Comparison of ENCODE assay signal across 8 mouse cellular contexts in genomic region chr15:81072748-81073147, GRCm38 (mm10).
DNase-seq lines count a peak whose midpoint lies in the region; ATAC-seq and TF ChIP-seq lines count a peak whose summit lies in the region.
"Had no signal": no experiment of that assay in that cellular context is flagged by ENCODE, and none has a peak within 500 bp of the region (broad histone marks: within the 10 kb centered on the region; RNA-seq: fewer than 3 reads in every experiment).

No protein-coding gene starts in this region.

- H3K27me3 ChIP-seq in liver, embryonic 11.5 days (replicated peaks; ENCODE audit: control insufficient read depth, insufficient read depth, low read length) = no peaks in the 10 kb centered on the region
- H3K27me3 ChIP-seq in stomach, postnatal 0 days (ENCODE audit: control insufficient read depth, insufficient read depth, low read length) = no peaks in the 10 kb centered on the region
- H3K27me3 ChIP-seq: lung, embryonic 15.5 days had no signal

- H3K36me3 ChIP-seq in liver, embryonic 11.5 days (ENCODE audit: control insufficient read depth, insufficient read depth, low read length) = no peaks in the 10 kb centered on the region
- no peaks in the 10 kb centered on the region for H3K36me3 ChIP-seq in stomach, postnatal 0 days (ENCODE audit: control insufficient read depth, insufficient read depth, low read length)

- no peak overlapping the region for H3K9ac ChIP-seq in liver, embryonic 11.5 days (ENCODE audit: low read depth, low read length)
- no peak overlapping the region for H3K9ac ChIP-seq in stomach, postnatal 0 days (ENCODE audit: low read length)
- H3K9ac ChIP-seq: lung, embryonic 15.5 days had no signal

- no peak overlapping the region for H3K27ac ChIP-seq in liver, embryonic 11.5 days (ENCODE audit: low read depth, low read length)
- no peak overlapping the region for H3K27ac ChIP-seq in stomach, postnatal 0 days (replicated peaks)
- H3K27ac ChIP-seq: lung, embryonic 15.5 days had no signal

- ATAC-seq in liver, embryonic 11.5 days (replicated peaks; ENCODE audit: low FRiP score) = no peak
- ATAC-seq in stomach, postnatal 0 days (ENCODE audit: low FRiP score, low TSS enrichment) = no peak
- no peak for ATAC-seq in megakaryocyte, adult 5-6 weeks (ENCODE audit: poor library complexity, severe bottlenecking)

- TF ChIP-seq CTCF in stomach, postnatal 0 days (IDR thresholded peaks at IDR 0.05; ENCODE audit: low read depth) = peak; percentile 73

- H3K9me3 ChIP-seq in liver, embryonic 11.5 days (ENCODE audit: control insufficient read depth, low read length) = no peaks in the 10 kb centered on the region
- no peaks in the 10 kb centered on the region for H3K9me3 ChIP-seq in stomach, postnatal 0 days (ENCODE audit: control insufficient read depth, low read length)
- H3K9me3 ChIP-seq: lung, embryonic 15.5 days had no signal

- no peak overlapping the region for H3K4me3 ChIP-seq in liver, embryonic 11.5 days (ENCODE audit: low read depth, low read length)
- no peak overlapping the region for H3K4me3 ChIP-seq in stomach, postnatal 0 days (ENCODE audit: low read depth, low read length)
- H3K4me3 ChIP-seq: lung, embryonic 15.5 days had no signal

- peak; percentile 19 for DNase-seq in liver
- DNase-seq in liver, embryonic 11.5 days (ENCODE audit: low spot score) = no peak
- peak; percentile 3 for DNase-seq in MEL-GATA-1-ER (ENCODE audit: extremely low read depth, low read depth)
- DNase-seq in embryo, embryonic 10.5 days (ENCODE audit: low spot score) = peak; percentile 56
- peak; percentile 50 for DNase-seq in stomach, postnatal 0 days (ENCODE audit: low spot score)
- DNase-seq in ovary, postnatal 10 days (ENCODE audit: low spot score) = no peak

- H3K4me1 ChIP-seq in liver, embryonic 11.5 days (replicated peaks; ENCODE audit: control insufficient read depth, insufficient read depth, low read length) = no peaks in the 10 kb centered on the region
- H3K4me1 ChIP-seq in stomach, postnatal 0 days (replicated peaks; ENCODE audit: control insufficient read depth, insufficient read depth) = no peaks in the 10 kb centered on the region

- H3K4me2 ChIP-seq in liver, embryonic 11.5 days = no peak overlapping the region
- H3K4me2 ChIP-seq in stomach, postnatal 0 days (replicated peaks; ENCODE audit: low read depth) = no peak overlapping the region
- H3K4me2 ChIP-seq: lung, embryonic 15.5 days had no signal

- WGBS in liver, embryonic 11.5 days = 65% methylated on average over 2 of the region's 2 CpGs
- WGBS in stomach, postnatal 0 days = 77% methylated on average over 2 of the region's 2 CpGs

- no peak for TF ChIP-seq EP300 in stomach, postnatal 0 days (optimal IDR thresholded peaks at IDR 0.05)

Comparison
In these comparisons a context has a peak if more than half of its experiments do, and no peak if none do; other contexts are left out.
1. DNase-seq: peak in liver (single experiment), MEL-GATA-1-ER (single experiment), embryo, embryonic 10.5 days (single experiment) and stomach, postnatal 0 days (single experiment); none in liver, embryonic 11.5 days (single experiment) and ovary, postnatal 10 days (single experiment).